Mouse (Mus musculus) kidney, embryonic 14.5 days (tissue): ENCODE measurements around the gene Padi1. TPM values are rescaled to one million over a fixed set of nuclear protein-coding genes. Genes with fewer than 3 reads are reported as not detected.
A peak's percentile ranks its signal among the peaks of the same experiment; 100 is the strongest.

Experiments
- ATAC-seq: fragments of 200-750 bp; cut with Nextera tagmentation; 2 replicates; pipeline ENCODE4 v1.8.0; 2017; ENCODE audit warnings: moderate number of reproducible peaks, mild to moderate bottlenecking, moderate TSS enrichment, moderate library complexity; ENCODE audit not compliant: low FRiP score, low TSS enrichment
- H3K27ac ChIP-seq: fragments of 300-500 bp; sonication (generic); 2 replicates; pipeline ENCODE4 v1.5.1; 2014; ENCODE audit warnings: low read depth, mild to moderate bottlenecking, low read length, moderate library complexity, mixed read lengths
- H3K27me3 ChIP-seq: fragments of 300-500 bp; sonication (generic); 2 replicates; pipeline ENCODE4 v1.6.1; 2014; ENCODE audit warnings: mild to moderate bottlenecking, low read length; ENCODE audit not compliant: control insufficient read depth, insufficient read depth
- H3K36me3 ChIP-seq: fragments of 300-500 bp; sonication (generic); 2 replicates; pipeline ENCODE4 v1.6.1; 2014; ENCODE audit warnings: low read length, mixed read lengths; ENCODE audit not compliant: control insufficient read depth, insufficient read depth
- H3K4me1 ChIP-seq: fragments of 300-500 bp; sonication (generic); 2 replicates; pipeline ENCODE4 v1.6.1; 2014; ENCODE audit warnings: low read length, mixed read lengths; ENCODE audit not compliant: control insufficient read depth, insufficient read depth
- H3K4me2 ChIP-seq: fragments of 300-500 bp; sonication (generic); replicated peaks from 2 replicates; pipeline ENCODE4 v1.6.1; 2014; ENCODE audit warnings: low read depth, mild to moderate bottlenecking, low read length
- H3K4me3 ChIP-seq: fragments of 300-500 bp; sonication (generic); 2 replicates; pipeline ENCODE4 v1.5.1; 2014; ENCODE audit warnings: mild to moderate bottlenecking, low read length
- H3K9ac ChIP-seq: fragments of 300-500 bp; sonication (generic); 2 replicates; pipeline ENCODE4 v1.6.1; 2014; ENCODE audit warnings: low read depth, mild to moderate bottlenecking, low read length, moderate library complexity
- H3K9me3 ChIP-seq: fragments of 300-500 bp; sonication (generic); 2 replicates; pipeline ENCODE4 v1.6.1; 2016; ENCODE audit warnings: low read length; ENCODE audit not compliant: control insufficient read depth
- WGBS: fragments of 180-500 bp; shearing (Covaris S2); extraction: QIAGEN DNeasy Blood & Tissue Kit; methylation state at CpG from one replicate; pipeline ENCODE4 v1.1.7; 2014; 5-methylcytosine and 5-hydroxymethylcytosine counted together
- polyA plus RNA-seq: library from polyadenylated mRNA; unstranded; fragments of >200 nt; fragmentation: Nextera tagmentation; extraction: Ambion mirVana; gene quantifications from 2 replicates; pipeline ENCODE4 v1.2.1, GENCODE M21; 2014

Padi1 gene
- polyA plus RNA-seq, 1 experiment from 2014 or later: 0.09 TPM

DNA sequence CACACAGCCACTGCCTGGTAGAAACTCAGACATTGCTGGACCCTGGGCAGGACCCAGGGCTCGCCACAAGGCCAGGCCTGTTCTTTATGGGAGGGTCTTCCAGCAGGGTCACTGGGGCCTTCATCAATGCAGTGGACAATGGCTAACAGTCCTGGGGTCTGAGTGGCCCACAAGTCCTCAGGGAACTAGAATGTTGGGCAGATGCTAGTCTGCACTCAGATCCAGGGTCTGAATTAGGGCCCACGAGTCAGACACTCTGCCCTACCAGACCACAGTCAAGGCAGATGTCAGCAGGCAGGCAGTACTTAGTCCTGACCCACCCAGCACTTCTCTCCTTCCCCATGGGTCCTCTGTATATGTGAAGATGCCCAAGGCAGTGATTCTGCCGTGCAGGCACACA, 25.8 kb upstream of the Padi1 start:
- H3K9ac ChIP-seq: no peak overlapping the region
- 90% methylated on average over 3 of the region's 3 CpGs for WGBS
- H3K27me3 ChIP-seq: no peaks in the 10 kb centered on the region
- H3K4me3 ChIP-seq: no peak overlapping the region
- ATAC-seq: no peak
- H3K9me3 ChIP-seq: peaks cover 4% of the 10 kb centered on the region; the same call in 1 of the 2 replicates
- H3K4me2 ChIP-seq: no peak overlapping the region
- H3K36me3 ChIP-seq: no peaks in the 10 kb centered on the region
- peaks cover 12% of the 10 kb centered on the region for H3K4me1 ChIP-seq
- no peak overlapping the region for H3K27ac ChIP-seq

DNA sequence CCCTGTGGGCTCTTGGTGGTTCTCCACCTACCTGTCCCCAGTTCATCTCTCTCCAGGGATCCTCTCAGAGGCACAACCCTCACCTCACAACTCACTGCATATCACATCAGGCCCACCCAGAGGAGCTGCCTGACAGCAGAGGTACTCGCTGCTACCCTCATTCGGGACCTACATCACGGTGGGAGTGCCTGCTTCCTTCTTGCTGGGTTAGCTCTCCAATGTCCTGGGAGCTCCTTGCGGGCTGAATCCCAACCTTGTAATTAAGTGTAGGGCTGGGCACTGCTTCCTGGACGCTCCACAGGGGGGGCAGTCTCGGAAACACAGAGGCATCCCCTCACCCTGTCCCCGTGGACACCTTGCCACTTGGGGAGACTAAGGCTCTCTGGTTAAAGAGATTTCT, 25.3 kb upstream of the Padi1 start:
- 81% methylated on average over 7 of the region's 7 CpGs for WGBS
- peaks cover 12% of the 10 kb centered on the region for H3K4me1 ChIP-seq

DNA sequence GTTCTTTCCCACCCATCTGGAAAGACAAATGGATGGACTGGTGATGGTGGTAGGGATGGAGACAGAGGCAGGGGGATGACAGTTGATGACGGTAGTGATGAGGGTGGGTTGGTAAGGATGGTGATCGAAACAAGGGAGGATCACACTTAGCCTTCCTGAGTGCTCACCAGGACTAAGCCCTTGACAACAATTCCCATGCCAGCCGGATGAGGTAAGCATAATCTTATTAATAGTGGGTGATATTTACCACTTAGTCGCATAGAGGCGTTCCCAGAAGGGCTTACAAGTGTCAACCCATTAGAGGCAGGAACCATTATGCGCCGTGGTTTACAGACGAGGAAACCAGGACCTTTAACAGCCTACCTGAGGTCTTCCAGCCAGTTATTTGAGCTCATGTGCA, 24.4 kb upstream of the Padi1 start:
- ATAC-seq: no peak
- Histone ChIP-seq H3K36me3 (no peaks in the 10 kb centered on the region), H3K27ac (no peak overlapping the region), H3K4me1 (peaks cover 12% of the 10 kb centered on the region), H3K27me3 (no peaks in the 10 kb centered on the region), H3K4me2 (no peak overlapping the region), H3K4me3 (no peak overlapping the region), H3K9ac (no peak overlapping the region), H3K9me3 (peaks cover 4% of the 10 kb centered on the region; the same call in 1 of the 2 replicates)
- whole genome bisulfite sequencing: 94% methylated on average over 8 of the region's 8 CpGs

More for the DNA sequence above, 25.3 kb upstream of the Padi1 start:
- H3K27me3 ChIP-seq: no peaks in the 10 kb centered on the region
- H3K9me3 ChIP-seq: peaks cover 4% of the 10 kb centered on the region; the same call in 1 of the 2 replicates
- ATAC-seq: no peak
- H3K27ac ChIP-seq: no peak overlapping the region
- H3K4me3 ChIP-seq: no peak overlapping the region
- H3K36me3 ChIP-seq: no peaks in the 10 kb centered on the region
- no peak overlapping the region for H3K9ac ChIP-seq
- no peak overlapping the region for H3K4me2 ChIP-seq

DNA sequence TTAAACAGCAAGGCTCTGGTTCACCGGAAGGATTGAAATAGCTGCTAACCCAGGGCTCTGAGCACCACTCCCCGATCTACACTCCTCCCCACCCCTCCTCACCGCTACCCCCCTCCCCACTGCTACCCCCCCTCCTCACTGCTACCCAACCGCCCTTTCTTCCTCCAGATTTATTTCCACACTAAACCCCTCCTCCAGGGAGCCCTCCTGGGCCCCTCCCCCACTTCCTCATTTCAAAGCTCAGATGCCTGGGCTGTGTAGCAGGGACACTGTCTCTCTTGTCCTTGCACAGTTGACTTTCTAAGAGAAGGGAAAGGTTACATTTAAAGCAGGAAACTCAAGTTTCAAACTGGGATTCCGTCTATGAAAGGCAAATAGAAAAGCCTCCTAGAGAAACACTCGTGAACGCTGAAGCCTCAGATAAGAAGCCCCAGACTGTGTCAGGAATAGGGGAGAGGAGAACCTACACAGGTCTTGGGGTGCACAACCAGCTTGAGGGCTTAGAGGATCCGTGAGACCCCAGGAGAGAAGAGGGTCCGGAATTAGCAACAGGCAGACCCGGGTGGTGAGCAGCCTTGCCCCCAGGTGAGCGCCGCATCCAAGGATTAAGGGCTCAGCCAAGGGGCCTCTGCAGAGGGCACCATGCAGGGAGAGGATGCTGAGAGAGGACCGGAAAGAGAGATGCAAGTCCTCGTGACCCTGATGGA, 23.1 kb upstream of the Padi1 start:
- H3K27me3 ChIP-seq: no peaks in the 10 kb centered on the region
- H3K4me3 ChIP-seq: no peak overlapping the region
- no peaks in the 10 kb centered on the region; the same call in 1 of the 2 replicates for H3K9me3 ChIP-seq
- ATAC-seq: no peak; the same call in 1 of the 2 replicates
- H3K27ac ChIP-seq: peak overlapping the region; percentile 17; the same call in 1 of the 2 replicates
- H3K4me2 ChIP-seq: peak overlapping the region; percentile 26
- peak overlapping the region; percentile 37; the same call in 1 of the 2 replicates for H3K9ac ChIP-seq
- H3K36me3 ChIP-seq: no peaks in the 10 kb centered on the region
- WGBS: 5% methylated on average over 14 of the region's 14 CpGs
- H3K4me1 ChIP-seq: peaks cover 12% of the 10 kb centered on the region

DNA sequence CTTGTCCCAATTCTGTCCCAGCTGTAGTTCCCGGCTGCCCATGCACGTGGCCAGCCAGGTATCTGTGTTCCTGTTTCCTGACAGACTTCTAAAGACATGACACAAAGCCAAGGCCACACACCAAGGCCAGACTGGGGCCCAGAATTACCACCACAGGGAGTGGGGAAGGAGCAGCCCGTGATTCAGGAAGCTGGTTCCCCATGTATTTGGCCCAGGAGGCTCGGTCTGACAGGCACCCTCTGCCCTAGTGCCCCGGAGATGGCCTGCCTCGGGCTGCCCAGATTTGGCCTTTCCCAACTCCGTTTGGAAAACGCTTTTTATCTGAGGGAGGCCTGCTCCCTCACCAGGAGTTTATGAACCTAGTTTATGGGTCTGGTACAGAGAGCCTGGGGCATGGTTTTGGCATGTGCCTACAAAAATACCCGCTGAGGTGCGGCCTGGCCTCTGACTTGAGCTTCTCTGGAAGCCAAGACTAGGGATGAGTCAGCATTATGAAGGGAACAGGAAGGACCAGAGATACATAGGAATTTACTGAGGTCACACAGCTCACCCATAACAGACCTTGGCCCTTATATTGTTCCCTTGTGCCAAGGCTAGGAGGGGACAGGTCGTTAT, 16.6 kb upstream of the Padi1 start:
- Histone ChIP-seq H3K4me2 (no peak overlapping the region), H3K27me3 (no peaks in the 10 kb centered on the region), H3K36me3 (no peaks in the 10 kb centered on the region), H3K9me3 (no peaks in the 10 kb centered on the region), H3K9ac (no peak overlapping the region), H3K4me3 (no peak overlapping the region), H3K27ac (no peak overlapping the region), H3K4me1 (peaks cover 7% of the 10 kb centered on the region; the same call in 1 of the 2 replicates)
- WGBS: 73% methylated on average over 11 of the region's 11 CpGs
- no peak for ATAC-seq

- Histone ChIP-seq H3K27me3 (no peaks in the 10 kb centered on the region), H3K9me3 (no peaks in the 10 kb centered on the region), H3K4me1 (peaks cover 7% of the 10 kb centered on the region; the same call in 1 of the 2 replicates), H3K36me3 (no peaks in the 10 kb centered on the region), H3K4me3 (no peak overlapping the region), H3K9ac (peak overlapping the region; percentile 18; the same call in 1 of the 2 replicates), H3K27ac (no peak overlapping the region), H3K4me2 (no peak overlapping the region)
- no peak for ATAC-seq
- WGBS: 83% methylated on average over 7 of the region's 7 CpGs
Observed at GRCm38 (mm10) chr4:140860767-140861147, 15.2 kb upstream of the Padi1 start.

GRCm38 (mm10) chr4:140860125-140860766, 14.7 kb upstream of the Padi1 start:
- WGBS: 46% methylated on average over 7 of the region's 7 CpGs
- no peaks in the 10 kb centered on the region for H3K36me3 ChIP-seq
- no peaks in the 10 kb centered on the region for H3K27me3 ChIP-seq
- no peak overlapping the region for H3K4me2 ChIP-seq
- peaks cover 7% of the 10 kb centered on the region; the same call in 1 of the 2 replicates for H3K4me1 ChIP-seq
- no peak overlapping the region for H3K27ac ChIP-seq
- peak overlapping the region; percentile 18; the same call in 1 of the 2 replicates for H3K9ac ChIP-seq
- no peaks in the 10 kb centered on the region for H3K9me3 ChIP-seq
- no peak overlapping the region for H3K4me3 ChIP-seq
- ATAC-seq: peak; percentile 33; the same call in 1 of the 2 replicates

DNA sequence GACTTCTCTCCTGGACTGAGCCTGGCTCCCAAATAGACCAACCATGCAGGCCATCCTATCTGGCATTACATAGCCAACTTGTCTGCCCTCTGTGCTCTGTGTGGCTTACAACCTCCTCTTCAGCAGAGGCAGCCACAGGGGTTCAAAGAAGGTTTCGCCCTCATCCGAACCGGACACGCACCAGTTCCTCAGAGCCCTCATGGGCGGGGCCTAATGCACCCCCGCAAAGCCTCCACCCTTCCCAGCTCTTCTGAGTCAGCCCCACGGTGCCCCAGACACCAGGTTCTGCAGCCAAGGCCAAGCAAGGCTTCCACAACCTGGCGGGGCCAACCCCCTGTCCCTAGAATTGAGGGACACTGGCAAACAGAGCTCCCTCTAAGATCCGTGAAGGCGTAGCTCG, 13.7 kb upstream of the Padi1 start:
- no peak overlapping the region for H3K9ac ChIP-seq
- WGBS: 54% methylated on average over 11 of the region's 11 CpGs
- H3K9me3 ChIP-seq: no peaks in the 10 kb centered on the region
- H3K4me3 ChIP-seq: no peak overlapping the region
- H3K4me2 ChIP-seq: no peak overlapping the region
- no peak; the same call in 1 of the 2 replicates for ATAC-seq
- H3K4me1 ChIP-seq: peaks cover 9% of the 10 kb centered on the region; the same call in 1 of the 2 replicates
- no peaks in the 10 kb centered on the region for H3K27me3 ChIP-seq
- H3K36me3 ChIP-seq: no peaks in the 10 kb centered on the region
- no peak overlapping the region for H3K27ac ChIP-seq
